ENCODE assay signal across 9 mouse cellular contexts in the genomic region with DNA sequence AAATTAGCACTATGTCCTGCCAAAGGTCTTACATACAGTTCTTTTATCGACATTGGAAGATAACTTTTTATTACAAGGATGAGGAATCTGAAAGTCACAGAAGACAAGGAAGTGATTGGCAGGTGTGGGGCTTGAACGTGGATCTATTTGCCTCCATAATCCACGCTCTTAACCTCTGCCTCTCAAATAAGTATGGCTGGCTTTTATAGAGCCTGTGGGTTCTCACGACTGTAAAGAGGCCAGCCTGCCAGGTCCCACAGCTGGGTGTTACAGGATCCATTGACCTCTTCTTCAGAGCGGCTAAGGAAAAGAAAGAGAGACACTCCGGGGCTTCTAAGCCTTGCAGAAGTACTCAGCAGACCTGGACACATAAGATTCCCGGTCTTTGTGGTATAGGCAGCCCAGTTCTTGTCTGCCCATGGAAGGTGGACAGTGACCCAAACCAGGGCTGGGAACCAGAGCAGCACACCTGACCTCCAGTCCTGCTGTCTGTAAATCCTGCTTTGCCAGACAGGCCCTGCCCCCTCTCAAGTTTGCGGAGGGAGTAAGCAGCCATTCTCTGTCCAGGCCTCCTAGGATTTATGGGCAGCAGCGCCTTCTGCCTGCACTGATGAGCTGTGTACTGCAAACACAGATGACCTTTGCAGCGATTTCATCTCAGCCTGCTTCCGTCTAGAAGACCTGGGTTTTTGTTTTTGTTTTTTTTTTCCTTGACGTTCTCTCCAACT.
A peak's percentile ranks its signal among the peaks of the same experiment; 100 is the strongest.
DNase-seq lines count a peak whose midpoint lies in the region; ATAC-seq lines count a peak whose summit lies in the region.
"Had no signal": no experiment of that assay in that cellular context is flagged by ENCODE, and none has a peak within 500 bp of the region (broad histone marks: within the 10 kb centered on the region; RNA-seq: fewer than 3 reads in every experiment).

No protein-coding gene starts in this region.

- H3K4me3 ChIP-seq in midbrain, embryonic 10.5 days, result no peak overlapping the region
- H3K4me3 ChIP-seq in midbrain, embryonic 16.5 days (ENCODE audit: low read depth, low read length), result no peak overlapping the region
- no peak overlapping the region for H3K4me3 ChIP-seq in forebrain, embryonic 13.5 days
- H3K4me3 ChIP-seq in kidney, embryonic 15.5 days (replicated peaks), result no peak overlapping the region
- H3K4me3 ChIP-seq in midbrain, embryonic 11.5 days (ENCODE audit: low read depth, low read length), result no peak overlapping the region
- H3K4me3 ChIP-seq: stomach, embryonic 15.5 days had no signal

- no peaks in the 10 kb centered on the region for H3K36me3 ChIP-seq in midbrain, embryonic 10.5 days
- H3K36me3 ChIP-seq in midbrain, embryonic 16.5 days (ENCODE audit: control insufficient read depth, insufficient read depth, low read length), result no peaks in the 10 kb centered on the region
- H3K36me3 ChIP-seq in forebrain, embryonic 13.5 days (ENCODE audit: poor library complexity, severe bottlenecking), result no peaks in the 10 kb centered on the region
- no peaks in the 10 kb centered on the region for H3K36me3 ChIP-seq in kidney, embryonic 15.5 days
- H3K36me3 ChIP-seq in midbrain, embryonic 11.5 days (ENCODE audit: control insufficient read depth, insufficient read depth, low read length), result no peaks in the 10 kb centered on the region
- H3K36me3 ChIP-seq: stomach, embryonic 15.5 days had no signal

- peak; percentile 43 for DNase-seq in midbrain, embryonic 10.5 days (ENCODE audit: low spot score)
- peak; percentile 89 for DNase-seq in midbrain, embryonic 11.5 days (ENCODE audit: low spot score, missing footprints)
- no peak for DNase-seq in thymus, postnatal 0 days (ENCODE audit: low spot score)
- DNase-seq in thymus, postnatal 25 days, result no peak

- no peak overlapping the region for H3K4me2 ChIP-seq in midbrain, embryonic 16.5 days (ENCODE audit: low read length)
- no peak overlapping the region; the same call in 1 of the 2 replicates for H3K4me2 ChIP-seq in forebrain, embryonic 13.5 days
- peak overlapping the region; percentile 32; the same call in 1 of the 2 replicates for H3K4me2 ChIP-seq in kidney, embryonic 15.5 days
- H3K4me2 ChIP-seq in midbrain, embryonic 11.5 days, result no peak overlapping the region
- H3K4me2 ChIP-seq: stomach, embryonic 15.5 days had no signal

- H3K9me3 ChIP-seq in midbrain, embryonic 10.5 days (replicated peaks), result no peaks in the 10 kb centered on the region
- H3K9me3 ChIP-seq in midbrain, embryonic 16.5 days (replicated peaks; ENCODE audit: control insufficient read depth, low read length, poor library complexity, severe bottlenecking), result no peaks in the 10 kb centered on the region
- H3K9me3 ChIP-seq in forebrain, embryonic 13.5 days (replicated peaks), result no peaks in the 10 kb centered on the region
- no peaks in the 10 kb centered on the region for H3K9me3 ChIP-seq in kidney, embryonic 15.5 days (replicated peaks)
- H3K9me3 ChIP-seq in midbrain, embryonic 11.5 days (ENCODE audit: control insufficient read depth, low read length), result no peaks in the 10 kb centered on the region
- H3K9me3 ChIP-seq: stomach, embryonic 15.5 days had no signal

- H3K4me1 ChIP-seq in midbrain, embryonic 10.5 days, result peaks cover 48% of the 10 kb centered on the region
- peaks cover 22% of the 10 kb centered on the region for H3K4me1 ChIP-seq in midbrain, embryonic 16.5 days (ENCODE audit: control insufficient read depth, insufficient read depth, low read length)
- peaks cover 71% of the 10 kb centered on the region for H3K4me1 ChIP-seq in forebrain, embryonic 13.5 days
- H3K4me1 ChIP-seq in kidney, embryonic 15.5 days, result peaks cover 58% of the 10 kb centered on the region
- H3K4me1 ChIP-seq in midbrain, embryonic 11.5 days (ENCODE audit: control insufficient read depth, insufficient read depth, low read length), result peaks cover 29% of the 10 kb centered on the region

- H3K27me3 ChIP-seq in midbrain, embryonic 10.5 days (ENCODE audit: low read depth, poor library complexity, severe bottlenecking), result peaks cover 8% of the 10 kb centered on the region; the same call in 1 of the 2 replicates
- no peaks in the 10 kb centered on the region for H3K27me3 ChIP-seq in midbrain, embryonic 16.5 days (ENCODE audit: control insufficient read depth, insufficient read depth, low read depth, low read length)
- no peaks in the 10 kb centered on the region for H3K27me3 ChIP-seq in forebrain, embryonic 13.5 days
- H3K27me3 ChIP-seq in kidney, embryonic 15.5 days, result 0 out of 2 replicates have a peak, but pooled peaks cover 4% of the 10 kb centered on the region
- no peaks in the 10 kb centered on the region for H3K27me3 ChIP-seq in midbrain, embryonic 11.5 days (ENCODE audit: control insufficient read depth, insufficient read depth, low read length)
- H3K27me3 ChIP-seq: stomach, embryonic 15.5 days had no signal

- WGBS in midbrain, embryonic 10.5 days, result 40% methylated on average over 12 of the region's 12 CpGs
- WGBS in midbrain, embryonic 16.5 days, result 20% methylated on average over 12 of the region's 12 CpGs
- 15% methylated on average over 12 of the region's 12 CpGs for whole genome bisulfite sequencing in forebrain, embryonic 13.5 days
- WGBS in kidney, embryonic 15.5 days, result 14% methylated on average over 12 of the region's 12 CpGs
- 27% methylated on average over 12 of the region's 12 CpGs for WGBS in midbrain, embryonic 11.5 days

- H3K9ac ChIP-seq in midbrain, embryonic 16.5 days (ENCODE audit: low read depth, low read length), result no peak overlapping the region
- peak overlapping the region; percentile 52; the same call in 1 of the 2 replicates for H3K9ac ChIP-seq in forebrain, embryonic 13.5 days
- H3K9ac ChIP-seq in kidney, embryonic 15.5 days, result no peak overlapping the region
- H3K9ac ChIP-seq in midbrain, embryonic 11.5 days (ENCODE audit: low read length), result no peak overlapping the region; the same call in 1 of the 2 replicates
- H3K9ac ChIP-seq: stomach, embryonic 15.5 days had no signal

- peak overlapping the region; percentile 82 for H3K27ac ChIP-seq in midbrain, embryonic 10.5 days (replicated peaks)
- no peak overlapping the region for H3K27ac ChIP-seq in midbrain, embryonic 16.5 days (ENCODE audit: low read length)
- H3K27ac ChIP-seq in forebrain, embryonic 13.5 days, result peak overlapping the region; percentile 57
- peak overlapping the region; percentile 49 for H3K27ac ChIP-seq in kidney, embryonic 15.5 days
- H3K27ac ChIP-seq in midbrain, embryonic 11.5 days (ENCODE audit: low read depth, low read length), result peak overlapping the region; percentile 47

- ATAC-seq in midbrain, embryonic 16.5 days, result no peak
- ATAC-seq in forebrain, embryonic 13.5 days, result 0 out of 2 replicates have a peak, but pooled peaks have one; percentile 16
- ATAC-seq in kidney, embryonic 15.5 days (replicated peaks; ENCODE audit: low FRiP score), result peak; percentile 73
- peak; percentile 69 for ATAC-seq in midbrain, embryonic 11.5 days (ENCODE audit: low FRiP score)
- ATAC-seq in frontal cortex, adult (ENCODE audit: low TSS enrichment), result no peak

Comparison
In these comparisons a context has a peak if more than half of its experiments do, and no peak if none do; other contexts are left out.
1. ATAC-seq: peak in forebrain, embryonic 13.5 days (single experiment), kidney, embryonic 15.5 days (single experiment) and midbrain, embryonic 11.5 days (single experiment); none in midbrain, embryonic 16.5 days (single experiment) and frontal cortex, adult (single experiment).
2. DNase-seq: peak in midbrain, embryonic 10.5 days (single experiment) and midbrain, embryonic 11.5 days (single experiment); none in thymus, postnatal 0 days (single experiment) and thymus, postnatal 25 days (single experiment).